Mouse (Mus musculus): ENCODE results near the gene Efhc1. TPM values are rescaled to one million over a fixed set of nuclear protein-coding genes. Genes with fewer than 3 reads are reported as not detected.

Gene Efhc1
- polyA plus RNA-seq, 1 experiment from 2014 or later: 10.6 TPM

- no peaks in the 10 kb centered on the region for H3K9me3 ChIP-seq (ENCODE audit: control insufficient read depth, low read length)
- no peak overlapping the region for H3K4me2 ChIP-seq (ENCODE audit: low read depth, low read length)
- H3K4me3 ChIP-seq (ENCODE audit: low read depth, low read length): no peak overlapping the region
- DNase-seq (ENCODE audit: low spot score): no peak
- no peaks in the 10 kb centered on the region for H3K36me3 ChIP-seq (ENCODE audit: control insufficient read depth, insufficient read depth, low read length)
- no peaks in the 10 kb centered on the region for H3K27me3 ChIP-seq (replicated peaks; ENCODE audit: control insufficient read depth, insufficient read depth, low read length)
- no peaks in the 10 kb centered on the region for H3K4me1 ChIP-seq (ENCODE audit: control insufficient read depth, insufficient read depth, low read length)
- no peak for ATAC-seq (ENCODE audit: low read depth)
- H3K27ac ChIP-seq (replicated peaks; ENCODE audit: low read depth, low read length): no peak overlapping the region; the same call in 1 of the 2 replicates
- WGBS: 77% methylated on average over 7 of the region's 7 CpGs
- H3K9ac ChIP-seq (ENCODE audit: low read depth, low read length): no peak overlapping the region
These were observed 75.1 kb downstream of the Efhc1 start for GRCm38 (mm10) chr1:21026534-21026933.

- no peaks in the 10 kb centered on the region for H3K27me3 ChIP-seq (replicated peaks; ENCODE audit: control insufficient read depth, insufficient read depth, low read length)
- WGBS: 93% methylated on average over 4 of the region's 4 CpGs
- DNase-seq (ENCODE audit: low spot score): no peak
These were observed 77.6 kb downstream of the Efhc1 start for GRCm38 (mm10) chr1:21029000-21029399.

GRCm38 (mm10) chr1:21031650-21032049 is 80.2 kb downstream of the Efhc1 start:
- Histone ChIP-seq H3K4me1 (ENCODE audit: control insufficient read depth, insufficient read depth, low read length) (no peaks in the 10 kb centered on the region), H3K4me2 (ENCODE audit: low read depth, low read length) (no peak overlapping the region), H3K36me3 (ENCODE audit: control insufficient read depth, insufficient read depth, low read length) (peaks cover 11% of the 10 kb centered on the region), H3K4me3 (ENCODE audit: low read depth, low read length) (no peak overlapping the region), H3K9me3 (ENCODE audit: control insufficient read depth, low read length) (no peaks in the 10 kb centered on the region), H3K9ac (ENCODE audit: low read depth, low read length) (no peak overlapping the region), H3K27me3 (replicated peaks; ENCODE audit: control insufficient read depth, insufficient read depth, low read length) (no peaks in the 10 kb centered on the region), H3K27ac (replicated peaks; ENCODE audit: low read depth, low read length) (no peak overlapping the region)
- DNase-seq (ENCODE audit: low spot score) (no peak), ATAC-seq (ENCODE audit: low read depth) (no peak)
- WGBS: 95% methylated on average over 2 of the region's 2 CpGs

More at GRCm38 (mm10) chr1:21029000-21029399, 77.6 kb downstream of the Efhc1 start:
- Histone ChIP-seq H3K27ac (replicated peaks; ENCODE audit: low read depth, low read length) (no peak overlapping the region), H3K9me3 (ENCODE audit: control insufficient read depth, low read length) (no peaks in the 10 kb centered on the region), H3K4me1 (ENCODE audit: control insufficient read depth, insufficient read depth, low read length) (no peaks in the 10 kb centered on the region), H3K36me3 (ENCODE audit: control insufficient read depth, insufficient read depth, low read length) (no peaks in the 10 kb centered on the region), H3K9ac (ENCODE audit: low read depth, low read length) (no peak overlapping the region), H3K4me3 (ENCODE audit: low read depth, low read length) (no peak overlapping the region), H3K4me2 (ENCODE audit: low read depth, low read length) (no peak overlapping the region)
- ATAC-seq (ENCODE audit: low read depth): no peak

- no peaks in the 10 kb centered on the region for H3K4me1 ChIP-seq (ENCODE audit: control insufficient read depth, insufficient read depth, low read length)
- no peak overlapping the region for H3K9ac ChIP-seq (ENCODE audit: low read depth, low read length)
- H3K27ac ChIP-seq (replicated peaks; ENCODE audit: low read depth, low read length): no peak overlapping the region
- WGBS: 88% methylated on average over 11 of the region's 11 CpGs
- no peaks in the 10 kb centered on the region for H3K27me3 ChIP-seq (replicated peaks; ENCODE audit: control insufficient read depth, insufficient read depth, low read length)
- no peak overlapping the region for H3K4me3 ChIP-seq (ENCODE audit: low read depth, low read length)
- ATAC-seq (ENCODE audit: low read depth) (no peak), DNase-seq (ENCODE audit: low spot score) (no peak)
- H3K9me3 ChIP-seq (ENCODE audit: control insufficient read depth, low read length): no peaks in the 10 kb centered on the region
- peaks cover 18% of the 10 kb centered on the region for H3K36me3 ChIP-seq (ENCODE audit: control insufficient read depth, insufficient read depth, low read length)
- H3K4me2 ChIP-seq (ENCODE audit: low read depth, low read length): no peak overlapping the region
These were observed 81.8 kb downstream of the Efhc1 start for GRCm38 (mm10) chr1:21033065-21033791.

GRCm38 (mm10) chr1:21033792-21034119 is 82.3 kb downstream of the Efhc1 start:
- no peak overlapping the region for H3K4me3 ChIP-seq (ENCODE audit: low read depth, low read length)
- no peak overlapping the region for H3K4me2 ChIP-seq (ENCODE audit: low read depth, low read length)
- H3K27ac ChIP-seq (replicated peaks; ENCODE audit: low read depth, low read length): no peak overlapping the region
- H3K27me3 ChIP-seq (replicated peaks; ENCODE audit: control insufficient read depth, insufficient read depth, low read length): no peaks in the 10 kb centered on the region
- H3K4me1 ChIP-seq (ENCODE audit: control insufficient read depth, insufficient read depth, low read length): no peaks in the 10 kb centered on the region
- H3K9me3 ChIP-seq (ENCODE audit: control insufficient read depth, low read length): no peaks in the 10 kb centered on the region
- ATAC-seq (ENCODE audit: low read depth) (no peak), DNase-seq (ENCODE audit: low spot score) (no peak)
- peaks cover 18% of the 10 kb centered on the region for H3K36me3 ChIP-seq (ENCODE audit: control insufficient read depth, insufficient read depth, low read length)
- H3K9ac ChIP-seq (ENCODE audit: low read depth, low read length): no peak overlapping the region

GRCm38 (mm10) chr1:21035878-21036277 is 84.5 kb downstream of the Efhc1 start:
- Histone ChIP-seq H3K36me3 (ENCODE audit: control insufficient read depth, insufficient read depth, low read length) (peaks cover 18% of the 10 kb centered on the region), H3K27ac (replicated peaks; ENCODE audit: low read depth, low read length) (no peak overlapping the region), H3K9me3 (ENCODE audit: control insufficient read depth, low read length) (no peaks in the 10 kb centered on the region), H3K4me1 (ENCODE audit: control insufficient read depth, insufficient read depth, low read length) (peaks cover 4% of the 10 kb centered on the region), H3K9ac (ENCODE audit: low read depth, low read length) (no peak overlapping the region), H3K27me3 (replicated peaks; ENCODE audit: control insufficient read depth, insufficient read depth, low read length) (no peaks in the 10 kb centered on the region), H3K4me3 (ENCODE audit: low read depth, low read length) (no peak overlapping the region), H3K4me2 (ENCODE audit: low read depth, low read length) (no peak overlapping the region)
- DNase-seq (ENCODE audit: low spot score) (no peak), ATAC-seq (ENCODE audit: low read depth) (no peak)
- 77% methylated on average over 6 of the region's 6 CpGs for WGBS

- Histone ChIP-seq H3K36me3 (ENCODE audit: control insufficient read depth, insufficient read depth, low read length) (peaks cover 18% of the 10 kb centered on the region), H3K9ac (ENCODE audit: low read depth, low read length) (no peak overlapping the region), H3K4me3 (ENCODE audit: low read depth, low read length) (no peak overlapping the region), H3K9me3 (ENCODE audit: control insufficient read depth, low read length) (no peaks in the 10 kb centered on the region), H3K4me1 (ENCODE audit: control insufficient read depth, insufficient read depth, low read length) (peaks cover 16% of the 10 kb centered on the region), H3K27ac (replicated peaks; ENCODE audit: low read depth, low read length) (no peak overlapping the region), H3K4me2 (ENCODE audit: low read depth, low read length) (no peak overlapping the region), H3K27me3 (replicated peaks; ENCODE audit: control insufficient read depth, insufficient read depth, low read length) (no peaks in the 10 kb centered on the region)
- no peak for ATAC-seq (ENCODE audit: low read depth)
- DNase-seq (ENCODE audit: low spot score): no peak
- 81% methylated on average over 6 of the region's 6 CpGs for WGBS
These were observed 86.6 kb downstream of the Efhc1 start for GRCm38 (mm10) chr1:21037881-21038601.

- H3K4me1 ChIP-seq (ENCODE audit: control insufficient read depth, insufficient read depth, low read length): peaks cover 16% of the 10 kb centered on the region
- H3K9me3 ChIP-seq (ENCODE audit: control insufficient read depth, low read length): no peaks in the 10 kb centered on the region
- peaks cover 18% of the 10 kb centered on the region for H3K36me3 ChIP-seq (ENCODE audit: control insufficient read depth, insufficient read depth, low read length)
- H3K4me3 ChIP-seq (ENCODE audit: low read depth, low read length): no peak overlapping the region
- no peaks in the 10 kb centered on the region for H3K27me3 ChIP-seq (replicated peaks; ENCODE audit: control insufficient read depth, insufficient read depth, low read length)
- H3K27ac ChIP-seq (replicated peaks; ENCODE audit: low read depth, low read length): no peak overlapping the region
- 76% methylated on average over 3 of the region's 3 CpGs for WGBS
- ATAC-seq (ENCODE audit: low read depth) (no peak), DNase-seq (ENCODE audit: low spot score) (no peak)
- H3K4me2 ChIP-seq (ENCODE audit: low read depth, low read length): no peak overlapping the region
- no peak overlapping the region for H3K9ac ChIP-seq (ENCODE audit: low read depth, low read length)
These were observed 88.1 kb downstream of the Efhc1 start for GRCm38 (mm10) chr1:21039564-21039963.

- H3K36me3 ChIP-seq (ENCODE audit: control insufficient read depth, insufficient read depth, low read length): peaks cover 12% of the 10 kb centered on the region
- 83% methylated on average over 7 of the region's 7 CpGs for WGBS
These were observed 88.7 kb downstream of the Efhc1 start for GRCm38 (mm10) chr1:21040173-21040572.

More at GRCm38 (mm10) chr1:21040173-21040572, 88.7 kb downstream of the Efhc1 start:
- DNase-seq (ENCODE audit: low spot score) (no peak), ATAC-seq (ENCODE audit: low read depth) (no peak)
- no peaks in the 10 kb centered on the region for H3K27me3 ChIP-seq (replicated peaks; ENCODE audit: control insufficient read depth, insufficient read depth, low read length)
- no peak overlapping the region for H3K4me2 ChIP-seq (ENCODE audit: low read depth, low read length)
- no peak overlapping the region for H3K4me3 ChIP-seq (ENCODE audit: low read depth, low read length)
- peaks cover 16% of the 10 kb centered on the region for H3K4me1 ChIP-seq (ENCODE audit: control insufficient read depth, insufficient read depth, low read length)
- H3K9ac ChIP-seq (ENCODE audit: low read depth, low read length): no peak overlapping the region
- 0 out of 2 replicates have a peak overlapping the region, but pooled peaks have one; percentile 70 for H3K27ac ChIP-seq (replicated peaks; ENCODE audit: low read depth, low read length)
- H3K9me3 ChIP-seq (ENCODE audit: control insufficient read depth, low read length): no peaks in the 10 kb centered on the region

Data from embryonic facial prominence, embryonic 14.5 days (tissue).